Mouse (Mus musculus): ENCODE results near the gene Polrmt. TPM values are rescaled to one million over a fixed set of nuclear protein-coding genes. Genes with fewer than 3 reads are reported as not detected.

Gene Polrmt
- total and polyA plus RNA-seq, 3 experiments: 13.5 to 50.5 (median 49.0) TPM

DNA sequence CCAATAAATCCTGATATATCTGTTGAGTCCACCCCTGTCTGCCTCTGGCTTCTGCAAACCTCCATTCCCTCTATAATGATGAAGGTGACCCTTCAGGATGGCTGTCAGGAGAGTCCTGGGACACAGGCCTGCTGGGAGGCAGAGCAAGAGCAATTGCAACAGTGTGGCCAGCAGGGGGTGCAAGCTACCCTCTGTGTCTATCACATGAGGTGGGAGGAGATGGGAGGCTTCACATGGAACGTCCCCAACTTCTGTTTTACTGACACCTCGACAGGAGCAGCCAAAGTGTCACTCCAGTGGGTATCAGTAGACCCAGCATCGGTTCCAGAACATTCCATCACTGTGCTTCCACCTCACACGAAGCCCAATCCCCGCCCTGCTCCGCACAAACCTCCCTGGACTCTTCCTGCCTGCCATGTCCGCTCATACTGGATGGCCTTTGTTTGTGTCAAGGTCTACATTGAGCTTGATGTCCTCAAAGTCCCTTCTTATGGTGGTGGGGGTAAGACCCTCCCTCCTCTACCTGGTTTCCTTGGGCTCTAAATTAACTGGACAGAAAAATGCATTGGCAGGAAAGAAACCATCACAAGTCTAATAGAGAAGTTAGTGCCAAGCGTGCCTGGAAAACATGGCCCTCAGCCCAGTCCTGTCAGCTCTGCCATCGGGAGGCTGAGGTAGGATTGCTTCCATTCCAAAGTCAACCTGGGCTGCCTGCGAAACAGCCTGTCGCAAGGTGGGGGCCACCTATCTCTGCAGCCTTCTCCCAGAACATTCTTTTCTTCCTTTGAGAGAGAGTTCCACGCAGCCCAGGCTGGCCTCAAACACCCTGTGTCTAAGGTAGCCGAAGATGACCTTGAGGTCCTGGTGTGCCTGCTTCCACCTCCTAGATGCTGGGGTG, 50.9 kb downstream of the Polrmt start (continued):
- no peak for TF ChIP-seq MAFK (IDR thresholded peaks at IDR 0.05; ENCODE audit: insufficient replicate concordance, low read length)
- no peak for TF ChIP-seq USF2 (conservative IDR thresholded peaks at IDR 0.05; ENCODE audit: low read depth, low read length)
- TF ChIP-seq TBP (conservative IDR thresholded peaks at IDR 0.05; ENCODE audit: low read depth, low read length): no peak
- no peak for TF ChIP-seq ZMIZ1 (IDR thresholded peaks at IDR 0.05; ENCODE audit: low read depth, low read length)
- no peak for TF ChIP-seq PAX5 (IDR thresholded peaks at IDR 0.05; ENCODE audit: low read length)
- no peak for TF ChIP-seq KAT2A (IDR thresholded peaks at IDR 0.05; ENCODE audit: insufficient replicate concordance, low read length)
- TF ChIP-seq EP300 (IDR thresholded peaks at IDR 0.05; ENCODE audit: low read length): no peak
- peak; percentile 52; the same call in 1 of the 2 replicates for TF ChIP-seq MAX (IDR thresholded peaks at IDR 0.05; ENCODE audit: low read length)
- peak; percentile 87 for TF ChIP-seq RAD21 (IDR thresholded peaks at IDR 0.05; ENCODE audit: low read depth, low read length)
- TF ChIP-seq CTCF (conservative IDR thresholded peaks at IDR 0.05 in 1 of 2, IDR thresholded peaks at IDR 0.05 in 1 of 2; ENCODE audit: low read depth in 2 of 2, low read length in 2 of 2): peak; percentile 82 to 94
- TF ChIP-seq UBTF (IDR thresholded peaks at IDR 0.05; ENCODE audit: low read depth, low read length): no peak
- no peak for TF ChIP-seq GABPA (IDR thresholded peaks at IDR 0.05; ENCODE audit: insufficient replicate concordance, low read depth, low read length)
- no peak for TF ChIP-seq SIN3A (IDR thresholded peaks at IDR 0.05; ENCODE audit: low read length)
- TF ChIP-seq NELFE (IDR thresholded peaks at IDR 0.05; ENCODE audit: low read depth, low read length): no peak
- TF ChIP-seq SMC3 (IDR thresholded peaks at IDR 0.05; ENCODE audit: low read depth, low read length): peak; percentile 84
- no peak for TF ChIP-seq POLR2AphosphoS2 (IDR thresholded peaks at IDR 0.05; ENCODE audit: low read depth, low read length)

DNA sequence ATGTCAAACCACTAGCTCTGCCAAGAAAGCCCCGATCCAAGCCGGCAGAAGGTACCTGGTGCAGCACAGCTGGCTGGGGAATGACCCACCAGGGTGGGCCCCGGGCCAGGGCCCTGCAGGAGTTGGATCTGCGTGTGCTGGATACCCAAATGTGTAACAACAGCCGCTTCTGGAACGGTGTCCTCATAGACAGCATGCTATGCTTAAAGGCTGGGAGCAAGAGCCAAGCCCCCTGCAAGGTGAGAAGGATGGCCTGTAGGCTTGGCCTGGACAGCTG, 52.1 kb downstream of the Polrmt start:
- dilution Hi-C loops (cut with MboI; ENCODE audit: extremely low pct_ligation_motif_present, extremely low pct_unique_long_range_greater_than_20kb, low sequenced_read_pairs) (no loop called here), in situ Hi-C loops (cut with MboI; ENCODE audit: low pct_ligation_motif_present, low pct_unique_long_range_greater_than_20kb, low sequenced_read_pairs) (loop anchor here (5.0 kb wide), 3 partner anchors 38 to 118 kb away; no protein-coding TSS in a partner anchor)

More for the DNA sequence above, 52.1 kb downstream of the Polrmt start:
- no peak for DNase-seq (ENCODE audit: extremely low read depth)
- Histone ChIP-seq H3K4me1 (ENCODE audit: control insufficient read depth in 1 of 2, insufficient read depth in 2 of 2) (peaks cover 0 to 3% of the 10 kb centered on the region in 2 experiments; a peak in 1 of 4 replicates), H3K27ac (ENCODE audit: insufficient read depth, low read depth) (no peak overlapping the region), H3K36me3 (replicated peaks in 1 of 2; ENCODE audit: control insufficient read depth in 1 of 2, insufficient read depth in 1 of 2, low read length in 1 of 2) (peaks cover under 1 to 13% of the 10 kb centered on the region in 2 experiments), H3K79me2 (replicated peaks; ENCODE audit: control insufficient read depth, extremely low read depth, insufficient read depth, poor library complexity, severe bottlenecking) (no peaks in the 10 kb centered on the region), H3K9ac (ENCODE audit: insufficient read depth, low read depth) (no peak overlapping the region), H3K4me3 (replicated peaks in 1 of 3; ENCODE audit: low read depth in 2 of 3, low read length in 2 of 3, poor library complexity in 1 of 3) (no peak overlapping the region), H3K4me2 (ENCODE audit: insufficient read depth, low read depth, poor library complexity, severe bottlenecking) (no peak overlapping the region), H3K9me3 (replicated peaks; ENCODE audit: low read length) (peaks cover 6% of the 10 kb centered on the region), H3K27me3 (replicated peaks) (no peaks in the 10 kb centered on the region)
- no peak for TF ChIP-seq ZKSCAN1 (IDR thresholded peaks at IDR 0.05; ENCODE audit: borderline replicate concordance, low read depth, low read length)
- TF ChIP-seq MYC (IDR thresholded peaks at IDR 0.05; ENCODE audit: low read depth, low read length): no peak
- no peak for TF ChIP-seq PAX5 (IDR thresholded peaks at IDR 0.05; ENCODE audit: low read length)
- no peak for TF ChIP-seq ETS1 (conservative IDR thresholded peaks at IDR 0.05; ENCODE audit: low read depth, low read length)
- TF ChIP-seq ZMIZ1 (IDR thresholded peaks at IDR 0.05; ENCODE audit: low read depth, low read length): no peak
- no peak for TF ChIP-seq ZNF384 (IDR thresholded peaks at IDR 0.05; ENCODE audit: low read depth, low read length)
- no peak for TF ChIP-seq USF2 (conservative IDR thresholded peaks at IDR 0.05; ENCODE audit: low read depth, low read length)
- TF ChIP-seq GABPA (IDR thresholded peaks at IDR 0.05; ENCODE audit: insufficient replicate concordance, low read depth, low read length): no peak
- TF ChIP-seq KAT2A (IDR thresholded peaks at IDR 0.05; ENCODE audit: insufficient replicate concordance, low read length): no peak
- no peak for TF ChIP-seq TCF12 (IDR thresholded peaks at IDR 0.05; ENCODE audit: low read depth, low read length)
- no peak for TF ChIP-seq NELFE (IDR thresholded peaks at IDR 0.05; ENCODE audit: low read depth, low read length)
- no peak for TF ChIP-seq E2F4 (IDR thresholded peaks at IDR 0.05; ENCODE audit: insufficient replicate concordance, low read depth, low read length)
- no peak for TF ChIP-seq MEF2A (IDR thresholded peaks at IDR 0.05; ENCODE audit: borderline replicate concordance, low read depth, low read length)
- no peak for TF ChIP-seq TBP (conservative IDR thresholded peaks at IDR 0.05; ENCODE audit: low read depth, low read length)
- TF ChIP-seq ELF1 (IDR thresholded peaks at IDR 0.05; ENCODE audit: low read depth, low read length): no peak
- no peak for TF ChIP-seq CTCF (conservative IDR thresholded peaks at IDR 0.05 in 1 of 2, IDR thresholded peaks at IDR 0.05 in 1 of 2; ENCODE audit: low read depth in 2 of 2, low read length in 2 of 2)
- no peak for TF ChIP-seq BHLHE40 (IDR thresholded peaks at IDR 0.05; ENCODE audit: low read depth, low read length)
- TF ChIP-seq CHD1 (IDR thresholded peaks at IDR 0.05; ENCODE audit: low read depth, low read length): no peak
- TF ChIP-seq SIN3A (IDR thresholded peaks at IDR 0.05; ENCODE audit: low read length): no peak
- no peak for TF ChIP-seq RCOR1 (conservative IDR thresholded peaks at IDR 0.05; ENCODE audit: low read depth, low read length)
